8 mouse cellular contexts compared by ENCODE assay signal in the genomic region with DNA sequence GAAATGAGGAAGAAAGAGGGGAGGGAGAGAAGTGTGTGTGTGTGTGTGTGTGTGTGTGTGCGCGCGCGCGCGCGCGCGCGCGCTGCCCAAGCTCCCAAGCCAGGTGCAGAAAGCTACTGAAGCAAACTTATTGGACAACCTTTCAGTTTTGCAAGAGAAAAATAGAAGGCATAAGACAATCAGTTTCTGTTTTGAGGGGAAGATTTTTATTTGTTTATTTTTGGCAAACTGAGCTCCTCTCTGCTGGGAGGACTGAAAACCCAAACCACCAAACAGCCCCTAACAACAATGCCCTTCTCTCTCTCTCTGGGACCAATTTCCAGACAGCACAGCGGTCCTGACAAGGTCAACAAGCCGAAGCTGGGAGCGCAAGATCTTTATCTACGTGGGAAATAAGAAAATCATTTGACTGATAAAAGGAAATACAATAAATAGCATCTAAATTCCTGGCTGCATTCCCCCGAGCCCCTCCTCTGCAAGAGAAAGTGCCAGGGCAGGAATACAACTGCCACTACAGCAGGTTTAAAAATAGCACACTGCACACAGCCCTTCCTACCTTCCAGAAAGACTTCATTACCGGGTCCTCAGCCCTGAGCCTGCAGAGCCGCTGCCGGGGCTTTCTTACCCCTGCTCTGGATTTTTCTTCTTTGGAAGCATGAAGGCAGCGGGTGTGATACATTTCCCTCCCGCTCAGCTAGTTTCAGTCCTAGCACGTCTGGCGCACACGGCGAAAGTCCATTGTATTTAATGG.
DNase-seq lines count a peak whose midpoint lies in the region; ATAC-seq and TF ChIP-seq lines count a peak whose summit lies in the region.

No protein-coding gene starts in this region.

- H3K9me3 ChIP-seq in CH12.LX (replicated peaks; ENCODE audit: low read length): no peaks in the 10 kb centered on the region
- no peaks in the 10 kb centered on the region for H3K9me3 ChIP-seq in lung, embryonic 16.5 days (ENCODE audit: control insufficient read depth, low read length)

- peaks cover 6 to 20% of the 10 kb centered on the region in 2 experiments; a peak in 3 of 4 replicates for H3K4me1 ChIP-seq in CH12.LX (ENCODE audit: control insufficient read depth in 1 of 2, insufficient read depth in 2 of 2)
- peaks cover 50% of the 10 kb centered on the region for H3K4me1 ChIP-seq in lung, embryonic 16.5 days (replicated peaks; ENCODE audit: control insufficient read depth, insufficient read depth, low read length)

- H3K27me3 ChIP-seq in CH12.LX (replicated peaks): no peaks in the 10 kb centered on the region
- no peaks in the 10 kb centered on the region for H3K27me3 ChIP-seq in lung, embryonic 16.5 days (ENCODE audit: control insufficient read depth, insufficient read depth, low read depth, low read length)

- H3K27ac ChIP-seq in CH12.LX (ENCODE audit: insufficient read depth, low read depth): no peak overlapping the region
- peak overlapping the region; percentile 100 for H3K27ac ChIP-seq in lung, embryonic 16.5 days (ENCODE audit: low read length)

- no peaks in the 10 kb centered on the region for H3K36me3 ChIP-seq in CH12.LX (replicated peaks in 1 of 2; ENCODE audit: control insufficient read depth in 1 of 2, insufficient read depth in 1 of 2, low read length in 1 of 2)
- H3K36me3 ChIP-seq in lung, embryonic 16.5 days (ENCODE audit: control insufficient read depth, insufficient read depth, low read length): no peaks in the 10 kb centered on the region

- TF ChIP-seq RAD21 in CH12.LX (IDR thresholded peaks at IDR 0.05; ENCODE audit: low read depth, low read length): no peak

- H3K4me3 ChIP-seq in CH12.LX (replicated peaks in 1 of 3; ENCODE audit: low read depth in 2 of 3, low read length in 2 of 3, poor library complexity in 1 of 3): peak overlapping the region; percentile 52 to 63 (median 60)
- H3K4me3 ChIP-seq in lung, embryonic 16.5 days (ENCODE audit: low read length): peak overlapping the region; percentile 48

- TF ChIP-seq POLR2A in CH12.LX (IDR thresholded peaks at IDR 0.05; ENCODE audit: low read depth, low read length): no peak

- TF ChIP-seq EP300 in CH12.LX (IDR thresholded peaks at IDR 0.05; ENCODE audit: low read length): peak; percentile 37; the same call in 1 of the 2 replicates

- H3K4me2 ChIP-seq in CH12.LX (ENCODE audit: insufficient read depth, low read depth, poor library complexity, severe bottlenecking): peak overlapping the region; percentile 65
- peak overlapping the region; percentile 78 for H3K4me2 ChIP-seq in lung, embryonic 16.5 days (ENCODE audit: low read depth, low read length)

- dilution Hi-C loops in CH12.LX (cut with MboI; ENCODE audit: extremely low pct_ligation_motif_present, extremely low pct_unique_long_range_greater_than_20kb, low sequenced_read_pairs): no loop called here

- 0 out of 2 replicates have a peak, but pooled peaks have one; percentile 8 for ATAC-seq in lung, embryonic 16.5 days (ENCODE audit: low read depth)
- no peak for ATAC-seq in megakaryocyte-erythroid progenitor cell, adult 5-6 weeks (replicated peaks; ENCODE audit: low FRiP score, low TSS enrichment, poor library complexity, severe bottlenecking)

- peak; percentile 70 for DNase-seq in 416B (ENCODE audit: low read depth)
- peak; percentile 12 for DNase-seq in CH12.LX (ENCODE audit: extremely low read depth)
- peak; percentile 58 to 61 for DNase-seq in cerebellum, postnatal 25 days
- DNase-seq in heart, adult 8-10 months (ENCODE audit: low spot score): peak; percentile 58
- DNase-seq in kidney, adult 8-10 months: peak; percentile 63 to 70
- DNase-seq in retina, postnatal 1 day: peak; percentile 50

- in situ Hi-C loops in CH12.LX (cut with MboI; ENCODE audit: low pct_ligation_motif_present, low pct_unique_long_range_greater_than_20kb, low sequenced_read_pairs): loop anchor here (10.0 kb wide), 1 partner anchor 302 kb away; no protein-coding TSS in a partner anchor

- under 1% methylated on average over 25 of the region's 25 CpGs for WGBS in lung, embryonic 16.5 days

- H3K9ac ChIP-seq in CH12.LX (ENCODE audit: insufficient read depth, low read depth): peak overlapping the region; percentile 47
- H3K9ac ChIP-seq in lung, embryonic 16.5 days (ENCODE audit: low read length): peak overlapping the region; percentile 65

- H3K79me2 ChIP-seq in CH12.LX (replicated peaks; ENCODE audit: control insufficient read depth, extremely low read depth, insufficient read depth, poor library complexity, severe bottlenecking): no peaks in the 10 kb centered on the region

- TF ChIP-seq CTCF in CH12.LX (conservative IDR thresholded peaks at IDR 0.05 in 1 of 2, IDR thresholded peaks at IDR 0.05 in 1 of 2; ENCODE audit: low read depth in 2 of 2, low read length in 2 of 2): no peak

TF ChIP-seq in CH12.LX, 34 proteins besides CTCF, POLR2A, EP300 and RAD21:
- TF ChIP-seq CHD2 (IDR thresholded peaks at IDR 0.05; ENCODE audit: low read length) (no peak), ELF1 (IDR thresholded peaks at IDR 0.05; ENCODE audit: low read depth, low read length) (no peak), MAZ (IDR thresholded peaks at IDR 0.05; ENCODE audit: low read depth, low read length) (no peak), POLR2AphosphoS2 (IDR thresholded peaks at IDR 0.05; ENCODE audit: low read depth, low read length) (no peak), MYC (IDR thresholded peaks at IDR 0.05; ENCODE audit: low read depth, low read length) (0 out of 2 replicates have a peak, but pooled peaks have one; percentile 26), MXI1 (IDR thresholded peaks at IDR 0.05; ENCODE audit: low read depth, low read length) (0 out of 2 replicates have a peak, but pooled peaks have one; percentile 8), NRF1 (IDR thresholded peaks at IDR 0.05; ENCODE audit: low read depth, low read length) (peak; percentile 47; the same call in 1 of the 2 replicates), MAX (IDR thresholded peaks at IDR 0.05; ENCODE audit: low read length) (no peak), PAX5 (IDR thresholded peaks at IDR 0.05; ENCODE audit: low read length) (no peak), UBTF (IDR thresholded peaks at IDR 0.05; ENCODE audit: low read depth, low read length) (no peak)

Comparison
In these comparisons a context has a peak if more than half of its experiments do, and no peak if none do; other contexts are left out.
1. DNase-seq: peak in every context shown above with its lines; median percentile 70 in 416B; 66 in kidney, adult 8-10 months; 60 in cerebellum, postnatal 25 days; 58 in heart, adult 8-10 months; 50 in retina, postnatal 1 day; 12 in CH12.LX.